8 mouse cellular contexts compared by ENCODE assay signal in genomic region chr11:72455694-72456093, GRCm38 (mm10). TPM values are rescaled to one million over a fixed set of nuclear protein-coding genes. Genes with fewer than 3 reads are reported as not detected.
DNase-seq lines count a peak whose midpoint lies in the region; ATAC-seq and TF ChIP-seq lines count a peak whose summit lies in the region.

No protein-coding gene starts in this region.

- no peaks in the 10 kb centered on the region for H3K9me3 ChIP-seq in heart, embryonic 13.5 days
- H3K9me3 ChIP-seq in hindbrain, embryonic 11.5 days (ENCODE audit: control insufficient read depth, low read length), result no peaks in the 10 kb centered on the region
- H3K9me3 ChIP-seq in midbrain, embryonic 12.5 days, result no peaks in the 10 kb centered on the region
- no peaks in the 10 kb centered on the region for H3K9me3 ChIP-seq in intestine, postnatal 0 days (ENCODE audit: control insufficient read depth)

- peaks cover 24% of the 10 kb centered on the region for H3K4me1 ChIP-seq in heart, embryonic 13.5 days
- peaks cover 7% of the 10 kb centered on the region for H3K4me1 ChIP-seq in hindbrain, embryonic 11.5 days (replicated peaks; ENCODE audit: control insufficient read depth, insufficient read depth, low read length)
- H3K4me1 ChIP-seq in midbrain, embryonic 12.5 days, result peaks cover 9% of the 10 kb centered on the region
- H3K4me1 ChIP-seq in intestine, postnatal 0 days (replicated peaks; ENCODE audit: control insufficient read depth, insufficient read depth, low read length), result no peaks in the 10 kb centered on the region

- no peak overlapping the region for H3K4me3 ChIP-seq in heart, embryonic 13.5 days
- H3K4me3 ChIP-seq in hindbrain, embryonic 11.5 days (ENCODE audit: low read depth, low read length), result no peak overlapping the region
- H3K4me3 ChIP-seq in midbrain, embryonic 12.5 days, result no peak overlapping the region
- H3K4me3 ChIP-seq in intestine, postnatal 0 days (ENCODE audit: low read depth, low read length), result no peak overlapping the region

- WGBS in heart, embryonic 13.5 days, result 78% methylated on average over 5 of the region's 5 CpGs
- WGBS in hindbrain, embryonic 11.5 days, result 37% methylated on average over 5 of the region's 5 CpGs
- WGBS in midbrain, embryonic 12.5 days, result 37% methylated on average over 5 of the region's 5 CpGs
- 72% methylated on average over 5 of the region's 5 CpGs for WGBS in intestine, postnatal 0 days

- 0 out of 2 replicates have a peak overlapping the region, but pooled peaks have one; percentile 28 for H3K9ac ChIP-seq in heart, embryonic 13.5 days
- H3K9ac ChIP-seq in hindbrain, embryonic 11.5 days (ENCODE audit: low read depth, low read length), result peak overlapping the region; percentile 52
- H3K9ac ChIP-seq in midbrain, embryonic 12.5 days (replicated peaks), result 0 out of 2 replicates have a peak overlapping the region, but pooled peaks have one; percentile 15
- H3K9ac ChIP-seq in intestine, postnatal 0 days (ENCODE audit: low read depth, low read length), result no peak overlapping the region

- no peaks in the 10 kb centered on the region for H3K27me3 ChIP-seq in heart, embryonic 13.5 days (replicated peaks)
- no peaks in the 10 kb centered on the region for H3K27me3 ChIP-seq in hindbrain, embryonic 11.5 days (ENCODE audit: control insufficient read depth, insufficient read depth, low read length)
- no peaks in the 10 kb centered on the region; the same call in 1 of the 2 replicates for H3K27me3 ChIP-seq in midbrain, embryonic 12.5 days
- no peaks in the 10 kb centered on the region for H3K27me3 ChIP-seq in intestine, postnatal 0 days (replicated peaks; ENCODE audit: control insufficient read depth, insufficient read depth, low read length)

- H3K36me3 ChIP-seq in heart, embryonic 13.5 days, result peaks cover 21% of the 10 kb centered on the region
- H3K36me3 ChIP-seq in hindbrain, embryonic 11.5 days (ENCODE audit: control insufficient read depth, insufficient read depth, low read length), result no peaks in the 10 kb centered on the region; the same call in 1 of the 2 replicates
- peaks cover 33% of the 10 kb centered on the region for H3K36me3 ChIP-seq in midbrain, embryonic 12.5 days
- peaks cover 36% of the 10 kb centered on the region for H3K36me3 ChIP-seq in intestine, postnatal 0 days (ENCODE audit: control insufficient read depth, insufficient read depth)

- no peak for DNase-seq in heart, postnatal 4 days
- DNase-seq in cerebellum, adult 9-10 months, result peak; percentile 31
- DNase-seq in hindbrain, embryonic 11.5 days (ENCODE audit: low spot score), result peak; percentile 45
- DNase-seq in lung, postnatal 10 days, result no peak

- ATAC-seq in heart, embryonic 13.5 days (ENCODE audit: extremely low read depth, insufficient number of reproducible peaks, low FRiP score, low TSS enrichment), result no peak
- peak; percentile 78 for ATAC-seq in hindbrain, embryonic 11.5 days (ENCODE audit: low FRiP score)
- ATAC-seq in midbrain, embryonic 12.5 days (ENCODE audit: low FRiP score, low read depth), result peak; percentile 41; the same call in 1 of the 2 replicates
- no peak for ATAC-seq in intestine, postnatal 0 days
- no peak for ATAC-seq in inflammation-experienced regulatory T-cells, adult 6 months

- no peak overlapping the region for H3K27ac ChIP-seq in heart, embryonic 13.5 days (replicated peaks)
- H3K27ac ChIP-seq in hindbrain, embryonic 11.5 days (ENCODE audit: low read depth, low read length), result peak overlapping the region; percentile 70
- peak overlapping the region; percentile 55 for H3K27ac ChIP-seq in midbrain, embryonic 12.5 days (replicated peaks)
- no peak overlapping the region for H3K27ac ChIP-seq in intestine, postnatal 0 days (ENCODE audit: low read depth, low read length)

- H3K4me2 ChIP-seq in heart, embryonic 13.5 days, result no peak overlapping the region
- H3K4me2 ChIP-seq in hindbrain, embryonic 11.5 days (replicated peaks; ENCODE audit: low read depth, low read length), result no peak overlapping the region
- H3K4me2 ChIP-seq in midbrain, embryonic 12.5 days (replicated peaks), result no peak overlapping the region
- H3K4me2 ChIP-seq in intestine, postnatal 0 days (replicated peaks; ENCODE audit: low read depth), result no peak overlapping the region

- TF ChIP-seq CTCF in intestine, postnatal 0 days (IDR thresholded peaks at IDR 0.05; ENCODE audit: low read depth), result no peak

RNA-seq across cellular contexts. Expression of gene Mybbp1a, which starts 14.5 kb away (rescaled TPM):
- polyA plus RNA-seq in heart, embryonic 13.5 days (2015; fragmentation: Nextera tagmentation; extraction: Ambion mirVana), result 82.3 and 88.2 TPM in 2 replicates
- total RNA-seq in heart, postnatal 4 days (2021), result 10 to 100 TPM; 55.6 to 55.9 TPM
- 112 and 145 TPM in 2 replicates for polyA plus RNA-seq in hindbrain, embryonic 11.5 days (2014; fragmentation: Nextera tagmentation; extraction: Ambion mirVana)
- 136 and 138 TPM in 2 replicates for polyA plus RNA-seq in midbrain, embryonic 12.5 days (2016; fragmentation: Nextera tagmentation; extraction: Ambion mirVana)
- 37.3 and 40.7 TPM in 2 replicates for polyA plus RNA-seq in intestine, postnatal 0 days (2015; fragmentation: Nextera tagmentation; extraction: Ambion mirVana)
- polyA plus RNA-seq in inflammation-experienced regulatory T-cells, adult 6 months (2017; shearing (Covaris generic)), result 10 to 100 TPM; 46.1 to 71.2 (median 64.1) TPM

RNA-seq across cellular contexts. Expression of gene Ggt6, which starts 20.4 kb away (rescaled TPM):
- not detected in 2 replicates for polyA plus RNA-seq in heart, embryonic 13.5 days (2015; fragmentation: Nextera tagmentation; extraction: Ambion mirVana)
- total RNA-seq in heart, postnatal 4 days (2021), result not detected
- polyA plus RNA-seq in hindbrain, embryonic 11.5 days (2014; fragmentation: Nextera tagmentation; extraction: Ambion mirVana), result not detected in 2 replicates
- not detected in 2 replicates for polyA plus RNA-seq in midbrain, embryonic 12.5 days (2016; fragmentation: Nextera tagmentation; extraction: Ambion mirVana)
- 8.1 and 8.6 TPM in 2 replicates for polyA plus RNA-seq in intestine, postnatal 0 days (2015; fragmentation: Nextera tagmentation; extraction: Ambion mirVana)
- polyA plus RNA-seq in inflammation-experienced regulatory T-cells, adult 6 months (2017; shearing (Covaris generic)), result not detected

RNA-seq across cellular contexts. Expression of gene Spns2, which starts 34.0 kb away (rescaled TPM):
- 1.9 and 2.4 TPM in 2 replicates for polyA plus RNA-seq in heart, embryonic 13.5 days (2015; fragmentation: Nextera tagmentation; extraction: Ambion mirVana)
- total RNA-seq in heart, postnatal 4 days (2021), result 10 to 100 TPM; 17.0 to 18.0 TPM
- 5.3 and 6.2 TPM in 2 replicates for polyA plus RNA-seq in hindbrain, embryonic 11.5 days (2014; fragmentation: Nextera tagmentation; extraction: Ambion mirVana)
- 6.8 and 9.4 TPM in 2 replicates for polyA plus RNA-seq in midbrain, embryonic 12.5 days (2016; fragmentation: Nextera tagmentation; extraction: Ambion mirVana)
- 19.8 and 20.5 TPM in 2 replicates for polyA plus RNA-seq in intestine, postnatal 0 days (2015; fragmentation: Nextera tagmentation; extraction: Ambion mirVana)
- not detected for polyA plus RNA-seq in inflammation-experienced regulatory T-cells, adult 6 months (2017; shearing (Covaris generic))

RNA-seq across cellular contexts. Expression of gene Smtnl2, which starts 44.2 kb away (rescaled TPM):
- polyA plus RNA-seq in heart, embryonic 13.5 days (2015; fragmentation: Nextera tagmentation; extraction: Ambion mirVana), result 145 and 160 TPM in 2 replicates
- total RNA-seq in heart, postnatal 4 days (2021), result 10 to 100 TPM; 62.2 to 63.4 TPM
- 4.7 and 8.7 TPM in 2 replicates for polyA plus RNA-seq in hindbrain, embryonic 11.5 days (2014; fragmentation: Nextera tagmentation; extraction: Ambion mirVana)
- polyA plus RNA-seq in midbrain, embryonic 12.5 days (2016; fragmentation: Nextera tagmentation; extraction: Ambion mirVana), result 3.5 and 4.0 TPM in 2 replicates
- polyA plus RNA-seq in intestine, postnatal 0 days (2015; fragmentation: Nextera tagmentation; extraction: Ambion mirVana), result 7.8 and 8.1 TPM in 2 replicates
- polyA plus RNA-seq in inflammation-experienced regulatory T-cells, adult 6 months (2017; shearing (Covaris generic)), result not detected

Comparison
In these comparisons a context has a peak if more than half of its experiments do, and no peak if none do; other contexts are left out.
1. ATAC-seq: peak in hindbrain, embryonic 11.5 days (single experiment) and midbrain, embryonic 12.5 days (single experiment); none in heart, embryonic 13.5 days (single experiment), intestine, postnatal 0 days (single experiment) and inflammation-experienced regulatory T-cells, adult 6 months (single experiment).
2. H3K27ac ChIP-seq: peak in hindbrain, embryonic 11.5 days (single experiment) and midbrain, embryonic 12.5 days (single experiment); none in heart, embryonic 13.5 days (single experiment) and intestine, postnatal 0 days (single experiment).
3. DNase-seq: peak in cerebellum, adult 9-10 months (single experiment) and hindbrain, embryonic 11.5 days (single experiment); none in heart, postnatal 4 days (single experiment) and lung, postnatal 10 days (single experiment).